Mouse (Mus musculus) stomach, embryonic 14.5 days (tissue): Measurements from ENCODE around the gene Nfib. TPM values are rescaled to one million over a fixed set of nuclear protein-coding genes. Genes with fewer than 3 reads are reported as not detected.
A peak's percentile ranks its signal among the peaks of the same experiment; 100 is the strongest.

Experiments used
- ATAC-seq: fragments of 200-750 bp; cut with Nextera tagmentation; 2 replicates; pipeline ENCODE4 v1.8.0; 2017; ENCODE audit warnings: low read depth, moderate TSS enrichment; ENCODE audit not compliant: insufficient number of reproducible peaks, insufficient read depth, low FRiP score
- H3K27ac ChIP-seq: fragments of 300-500 bp; sonication (generic); 2 replicates; pipeline ENCODE4 v1.5.1; 2014; ENCODE audit warnings: mild to moderate bottlenecking, low read length, moderate library complexity, mixed read lengths
- H3K27me3 ChIP-seq: fragments of 300-500 bp; sonication (generic); 2 replicates; pipeline ENCODE4 v1.6.1; 2014; ENCODE audit warnings: low read length, control low read depth, mixed read lengths; ENCODE audit not compliant: control insufficient read depth, insufficient read depth
- H3K36me3 ChIP-seq: fragments of 300-500 bp; sonication (generic); 2 replicates; pipeline ENCODE4 v1.6.1; 2014; ENCODE audit warnings: mild to moderate bottlenecking, control low read depth, low read length, moderate library complexity, mixed read lengths; ENCODE audit not compliant: control insufficient read depth, insufficient read depth
- H3K4me1 ChIP-seq: fragments of 300-500 bp; sonication (generic); 2 replicates; pipeline ENCODE4 v1.6.1; 2014; ENCODE audit warnings: low read length, control low read depth, mixed read lengths; ENCODE audit not compliant: control insufficient read depth, insufficient read depth
- H3K4me2 ChIP-seq: fragments of 300-500 bp; sonication (generic); replicated peaks from 2 replicates; pipeline ENCODE4 v1.6.1; 2014; ENCODE audit warnings: low read depth, low read length, control low read depth
- H3K4me3 ChIP-seq: fragments of 300-500 bp; sonication (generic); 2 replicates; pipeline ENCODE4 v1.5.1; 2014; ENCODE audit warnings: low read depth, low read length, control low read depth
- H3K9ac ChIP-seq: fragments of 300-500 bp; sonication (generic); replicated peaks from 2 replicates; pipeline ENCODE4 v1.6.1; 2014; ENCODE audit warnings: low read depth, mild to moderate bottlenecking, control low read depth, low read length, moderate library complexity, mixed read lengths
- H3K9me3 ChIP-seq: fragments of 300-500 bp; sonication (generic); 2 replicates; pipeline ENCODE4 v1.6.1; 2016; ENCODE audit warnings: low read depth, low read length, control low read depth; ENCODE audit not compliant: control insufficient read depth
- WGBS: fragments of 180-500 bp; shearing (Covaris S2); extraction: QIAGEN DNeasy Blood & Tissue Kit; methylation state at CpG from one replicate; pipeline ENCODE4 v1.1.7; 2014; 5-methylcytosine and 5-hydroxymethylcytosine counted together
- polyA plus RNA-seq: library from polyadenylated mRNA; unstranded; fragments of >200 nt; fragmentation: Nextera tagmentation; extraction: Ambion mirVana; gene quantifications from 2 replicates; pipeline ENCODE4 v1.2.1, GENCODE M21; 2014

Nfib gene
- polyA plus RNA-seq, 1 experiment from 2014 or later = 94.5 TPM

GRCm38 (mm10) chr4:82338930-82339329 lies 366.6 kb downstream of the Nfib start:
- WGBS = 71% methylated on average over 6 of the region's 6 CpGs

GRCm38 (mm10) chr4:82338481-82338880 lies 367.1 kb downstream of the Nfib start:
- no peak for ATAC-seq
- Histone ChIP-seq H3K9ac (no peak overlapping the region), H3K4me3 (no peak overlapping the region), H3K36me3 (no peaks in the 10 kb centered on the region; the same call in 1 of the 2 replicates), H3K9me3 (no peaks in the 10 kb centered on the region), H3K27ac (no peak overlapping the region), H3K4me2 (no peak overlapping the region), H3K4me1 (no peaks in the 10 kb centered on the region), H3K27me3 (no peaks in the 10 kb centered on the region)
- 26% methylated on average over 3 of the region's 3 CpGs for WGBS

More at GRCm38 (mm10) chr4:82338930-82339329, 366.6 kb downstream of the Nfib start:
- Histone ChIP-seq H3K27ac (no peak overlapping the region), H3K9ac (no peak overlapping the region), H3K27me3 (no peaks in the 10 kb centered on the region), H3K4me3 (no peak overlapping the region), H3K9me3 (no peaks in the 10 kb centered on the region), H3K4me1 (no peaks in the 10 kb centered on the region; the same call in 1 of the 2 replicates), H3K36me3 (no peaks in the 10 kb centered on the region; the same call in 1 of the 2 replicates), H3K4me2 (no peak overlapping the region)
- ATAC-seq = no peak

- Histone ChIP-seq H3K36me3 (no peaks in the 10 kb centered on the region; the same call in 1 of the 2 replicates), H3K4me3 (no peak overlapping the region), H3K27ac (no peak overlapping the region), H3K9ac (no peak overlapping the region), H3K4me1 (no peaks in the 10 kb centered on the region), H3K4me2 (no peak overlapping the region), H3K27me3 (no peaks in the 10 kb centered on the region), H3K9me3 (no peaks in the 10 kb centered on the region)
- no peak for ATAC-seq
- WGBS = 63% methylated on average over 11 of the region's 11 CpGs
Measured at GRCm38 (mm10) chr4:82336951-82337381, 368.6 kb downstream of the Nfib start.

- ATAC-seq = no peak
- Histone ChIP-seq H3K4me1 (no peaks in the 10 kb centered on the region), H3K9ac (no peak overlapping the region), H3K27ac (no peak overlapping the region), H3K36me3 (peaks cover under 1% of the 10 kb centered on the region; the same call in 1 of the 2 replicates), H3K9me3 (no peaks in the 10 kb centered on the region), H3K4me2 (no peak overlapping the region), H3K4me3 (no peak overlapping the region), H3K27me3 (no peaks in the 10 kb centered on the region)
- WGBS = 86% methylated on average over 4 of the region's 4 CpGs
Measured at GRCm38 (mm10) chr4:82335266-82335865, 370.2 kb downstream of the Nfib start.

- Histone ChIP-seq H3K4me2 (no peak overlapping the region), H3K36me3 (peaks cover 9% of the 10 kb centered on the region; the same call in 1 of the 2 replicates), H3K4me1 (no peaks in the 10 kb centered on the region), H3K9me3 (no peaks in the 10 kb centered on the region), H3K27ac (no peak overlapping the region; the same call in 1 of the 2 replicates), H3K4me3 (no peak overlapping the region), H3K9ac (no peak overlapping the region), H3K27me3 (no peaks in the 10 kb centered on the region)
- WGBS = 88% methylated on average over 3 of the region's 3 CpGs
- ATAC-seq = no peak
Measured at GRCm38 (mm10) chr4:82333413-82333812, 372.1 kb downstream of the Nfib start.

- no peak overlapping the region for H3K9ac ChIP-seq
- no peak overlapping the region for H3K4me3 ChIP-seq
- no peaks in the 10 kb centered on the region for H3K27me3 ChIP-seq
- peaks cover 9% of the 10 kb centered on the region for H3K4me1 ChIP-seq
- no peak overlapping the region for H3K4me2 ChIP-seq
- H3K27ac ChIP-seq = peak overlapping the region; percentile 4; the same call in 1 of the 2 replicates
- no peak for ATAC-seq
- no peaks in the 10 kb centered on the region for H3K9me3 ChIP-seq
- peaks cover 13% of the 10 kb centered on the region; the same call in 1 of the 2 replicates for H3K36me3 ChIP-seq
- WGBS = 74% methylated on average over 4 of the region's 4 CpGs
Measured at GRCm38 (mm10) chr4:82330095-82330494, 375.5 kb downstream of the Nfib start.

- no peak overlapping the region for H3K9ac ChIP-seq
- H3K4me2 ChIP-seq = no peak overlapping the region
- H3K9me3 ChIP-seq = no peaks in the 10 kb centered on the region
- no peak overlapping the region for H3K27ac ChIP-seq
- no peak overlapping the region for H3K4me3 ChIP-seq
- no peaks in the 10 kb centered on the region for H3K27me3 ChIP-seq
- peaks cover 31% of the 10 kb centered on the region for H3K36me3 ChIP-seq
- no peak for ATAC-seq
- H3K4me1 ChIP-seq = peaks cover 9% of the 10 kb centered on the region
- 69% methylated on average over 3 of the region's 3 CpGs for WGBS
Measured at GRCm38 (mm10) chr4:82326140-82326529, 379.4 kb downstream of the Nfib start.

GRCm38 (mm10) chr4:82325409-82326139 lies 380.0 kb downstream of the Nfib start:
- H3K4me1 ChIP-seq = peaks cover 9% of the 10 kb centered on the region
- H3K27ac ChIP-seq = no peak overlapping the region
- WGBS = 67% methylated on average over 6 of the region's 6 CpGs
- H3K27me3 ChIP-seq = no peaks in the 10 kb centered on the region
- H3K4me2 ChIP-seq = no peak overlapping the region
- no peak overlapping the region for H3K9ac ChIP-seq
- peaks cover 34% of the 10 kb centered on the region for H3K36me3 ChIP-seq
- no peak overlapping the region for H3K4me3 ChIP-seq
- no peaks in the 10 kb centered on the region for H3K9me3 ChIP-seq
- ATAC-seq = no peak
